Mouse (Mus musculus): ENCODE data around the gene Tfeb.

Gene Tfeb

GRCm38 (mm10) chr17:47736856-47737255 is at the start of gene Tfeb:
Tfeb (plus strand) TSS chr17:47737030.
- peak; percentile 99 for DNase-seq

GRCm38 (mm10) chr17:47687409-47688343 is 49.2 kb upstream of the Tfeb start:
- peak; percentile 96 for DNase-seq

- DNase-seq: no peak
These were observed 48.6 kb upstream of the Tfeb start, which contains the start of gene Tomm6 for GRCm38 (mm10) chr17:47688344-47688607. Tomm6 (minus strand) TSS chr17:47688386.

- peak; percentile 59 for DNase-seq
These were observed 47.9 kb upstream of the Tfeb start, which contains the start of gene Frs3 for GRCm38 (mm10) chr17:47688608-47689575. Frs3 (plus strand) TSS chr17:47689030.

GRCm38 (mm10) chr17:47689894-47690293 is 46.9 kb upstream of the Tfeb start:
- DNase-seq: no peak

GRCm38 (mm10) chr17:47691650-47692049 is 45.2 kb upstream of the Tfeb start:
- no peak for DNase-seq

- DNase-seq: no peak
These were observed 43.0 kb upstream of the Tfeb start for GRCm38 (mm10) chr17:47693671-47694441.

GRCm38 (mm10) chr17:47694442-47694502 is 42.6 kb upstream of the Tfeb start, which contains the start of gene Gm21981:
Gm21981 (minus strand) TSS chr17:47694455.
- DNase-seq: no peak

- peak; percentile 99 for DNase-seq
These were observed 42.1 kb upstream of the Tfeb start, which contains the start of gene Prickle4 for GRCm38 (mm10) chr17:47694503-47695336. Prickle4 (minus strand) TSS chr17:47694736.

- DNase-seq: no peak
These were observed 41.5 kb upstream of the Tfeb start for GRCm38 (mm10) chr17:47695337-47695710.

- DNase-seq: no peak
These were observed 38.7 kb upstream of the Tfeb start for GRCm38 (mm10) chr17:47698156-47698555.

- no peak for DNase-seq
These were observed 37.8 kb upstream of the Tfeb start for GRCm38 (mm10) chr17:47699055-47699454.

- no peak for DNase-seq
These were observed 35.0 kb upstream of the Tfeb start for GRCm38 (mm10) chr17:47701793-47702192.

- DNase-seq: no peak
These were observed 34.1 kb upstream of the Tfeb start for GRCm38 (mm10) chr17:47702548-47703345.

- no peak for DNase-seq
These were observed 33.3 kb upstream of the Tfeb start for GRCm38 (mm10) chr17:47703556-47703955.

- no peak for DNase-seq
These were observed 32.1 kb upstream of the Tfeb start for GRCm38 (mm10) chr17:47704692-47705091.

GRCm38 (mm10) chr17:47706196-47706595 is 30.6 kb upstream of the Tfeb start:
- DNase-seq: peak; percentile 20

- DNase-seq: no peak
These were observed 28.9 kb upstream of the Tfeb start for GRCm38 (mm10) chr17:47707961-47708360.

GRCm38 (mm10) chr17:47708972-47709371 is 27.9 kb upstream of the Tfeb start:
- DNase-seq: no peak

GRCm38 (mm10) chr17:47710036-47710435 is 26.8 kb upstream of the Tfeb start:
- DNase-seq: no peak

- no peak for DNase-seq
These were observed 24.9 kb upstream of the Tfeb start for GRCm38 (mm10) chr17:47711883-47712282.

All from lung, postnatal 14 days (tissue).